Mouse (Mus musculus) ES-E14 (cell line): Measurements from ENCODE around the gene Pitpnc1.

ENCODE experiments used
- HCFC1 ChIP-seq: IDR thresholded peaks from 2 replicates; pipeline ENCODE4 v1.6.1; 2012; ENCODE audit warnings: low read length, inconsistent platforms, borderline replicate concordance; ENCODE audit not compliant: insufficient read depth
- MAFK ChIP-seq: IDR thresholded peaks from 2 replicates; pipeline ENCODE4 v1.6.1; 2014; ENCODE audit warnings: mild to moderate bottlenecking, low read depth, low read length, inconsistent platforms; ENCODE audit not compliant: insufficient read depth

- TF ChIP-seq HCFC1 (no peak), MAFK (no peak)
Measured at GRCm38 (mm10) chr11:107327326-107327725, 143.2 kb downstream of the Pitpnc1 start.
